Mouse (Mus musculus) kidney, embryonic 14.5 days (tissue): ENCODE results near the gene Sh2d3c. TPM values are rescaled to one million over a fixed set of nuclear protein-coding genes. Genes with fewer than 3 reads are reported as not detected.

Experiments
- ATAC-seq: fragments of 200-750 bp; cut with Nextera tagmentation; 2 replicates; pipeline ENCODE4 v1.8.0; 2017; ENCODE audit warnings: moderate number of reproducible peaks, mild to moderate bottlenecking, moderate TSS enrichment, moderate library complexity; ENCODE audit not compliant: low FRiP score, low TSS enrichment
- H3K27ac ChIP-seq: fragments of 300-500 bp; sonication (generic); 2 replicates; pipeline ENCODE4 v1.5.1; 2014; ENCODE audit warnings: low read depth, mild to moderate bottlenecking, low read length, moderate library complexity, mixed read lengths
- H3K27me3 ChIP-seq: fragments of 300-500 bp; sonication (generic); 2 replicates; pipeline ENCODE4 v1.6.1; 2014; ENCODE audit warnings: mild to moderate bottlenecking, low read length; ENCODE audit not compliant: control insufficient read depth, insufficient read depth
- H3K36me3 ChIP-seq: fragments of 300-500 bp; sonication (generic); 2 replicates; pipeline ENCODE4 v1.6.1; 2014; ENCODE audit warnings: low read length, mixed read lengths; ENCODE audit not compliant: control insufficient read depth, insufficient read depth
- H3K4me1 ChIP-seq: fragments of 300-500 bp; sonication (generic); 2 replicates; pipeline ENCODE4 v1.6.1; 2014; ENCODE audit warnings: low read length, mixed read lengths; ENCODE audit not compliant: control insufficient read depth, insufficient read depth
- H3K4me2 ChIP-seq: fragments of 300-500 bp; sonication (generic); replicated peaks from 2 replicates; pipeline ENCODE4 v1.6.1; 2014; ENCODE audit warnings: low read depth, mild to moderate bottlenecking, low read length
- H3K4me3 ChIP-seq: fragments of 300-500 bp; sonication (generic); 2 replicates; pipeline ENCODE4 v1.5.1; 2014; ENCODE audit warnings: mild to moderate bottlenecking, low read length
- H3K9ac ChIP-seq: fragments of 300-500 bp; sonication (generic); 2 replicates; pipeline ENCODE4 v1.6.1; 2014; ENCODE audit warnings: low read depth, mild to moderate bottlenecking, low read length, moderate library complexity
- H3K9me3 ChIP-seq: fragments of 300-500 bp; sonication (generic); 2 replicates; pipeline ENCODE4 v1.6.1; 2016; ENCODE audit warnings: low read length; ENCODE audit not compliant: control insufficient read depth
- WGBS: fragments of 180-500 bp; shearing (Covaris S2); extraction: QIAGEN DNeasy Blood & Tissue Kit; methylation state at CpG from one replicate; pipeline ENCODE4 v1.1.7; 2014; 5-methylcytosine and 5-hydroxymethylcytosine counted together
- polyA plus RNA-seq: library from polyadenylated mRNA; unstranded; fragments of >200 nt; fragmentation: Nextera tagmentation; extraction: Ambion mirVana; gene quantifications from 2 replicates; pipeline ENCODE4 v1.2.1, GENCODE M21; 2014

The Sh2d3c gene
- polyA plus RNA-seq, 1 experiment from 2014 or later: 25.4 TPM

DNA sequence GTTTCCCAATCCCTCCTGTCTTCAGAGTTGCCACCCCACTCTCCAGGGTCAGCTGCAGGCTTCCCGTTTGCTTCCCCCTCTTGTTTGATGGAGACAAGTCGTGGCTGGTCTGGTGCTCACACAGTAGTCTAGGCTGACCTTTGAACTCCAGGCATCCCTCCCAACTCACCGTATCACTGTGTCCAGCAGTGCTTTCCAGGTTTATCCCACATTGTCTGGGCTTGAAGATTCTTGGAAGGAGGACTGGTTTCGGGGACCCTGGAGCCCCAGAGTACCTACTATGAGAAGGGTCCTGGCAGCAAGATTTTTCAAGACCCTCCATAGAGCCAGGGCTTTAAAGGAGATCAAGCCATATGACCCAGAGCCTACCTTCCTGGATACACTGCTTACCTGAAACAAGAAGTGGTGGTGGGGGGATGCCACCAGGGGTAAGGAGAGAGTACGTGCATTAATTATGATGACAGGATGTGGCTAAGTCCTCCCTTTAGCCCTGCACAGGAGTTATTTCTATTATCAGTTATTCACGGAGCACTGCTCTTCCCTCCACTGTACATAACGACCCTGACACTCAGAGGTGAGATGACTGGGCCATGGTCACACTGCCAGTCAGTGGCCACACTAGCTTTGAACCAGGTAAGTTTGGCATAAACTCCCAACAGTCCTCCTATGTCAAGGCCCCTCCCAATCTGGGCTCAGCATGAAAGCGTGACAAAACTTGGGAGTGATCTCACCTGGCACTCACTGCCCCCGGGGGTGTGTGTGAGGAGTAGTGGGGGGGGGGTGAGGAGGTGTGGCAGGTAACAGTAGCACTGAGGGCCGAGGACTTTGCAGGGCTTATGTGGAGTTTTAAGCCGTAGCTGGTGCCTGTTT lies 6.5 kb upstream of the Sh2d3c start:
- Histone ChIP-seq H3K4me2 (peak overlapping the region; percentile 59; the same call in 1 of the 2 replicates), H3K27ac (peak overlapping the region; percentile 97; the same call in 1 of the 2 replicates), H3K4me1 (peaks cover 12% of the 10 kb centered on the region), H3K9me3 (no peaks in the 10 kb centered on the region), H3K9ac (0 out of 2 replicates have a peak overlapping the region, but pooled peaks have one; percentile 23), H3K36me3 (peaks cover 22% of the 10 kb centered on the region), H3K27me3 (no peaks in the 10 kb centered on the region), H3K4me3 (no peak overlapping the region)
- 49% methylated on average over 11 of the region's 11 CpGs for WGBS
- no peak for ATAC-seq

- H3K27me3 ChIP-seq: no peaks in the 10 kb centered on the region
- H3K4me3 ChIP-seq: no peak overlapping the region
- no peak for ATAC-seq
- no peaks in the 10 kb centered on the region for H3K9me3 ChIP-seq
- H3K36me3 ChIP-seq: peaks cover 15% of the 10 kb centered on the region
- no peak overlapping the region for H3K4me2 ChIP-seq
- H3K27ac ChIP-seq: no peak overlapping the region
- H3K9ac ChIP-seq: 0 out of 2 replicates have a peak overlapping the region, but pooled peaks have one; percentile 23
- peaks cover 12% of the 10 kb centered on the region for H3K4me1 ChIP-seq
- 67% methylated on average over 4 of the region's 4 CpGs for WGBS
These were observed 5.8 kb upstream of the Sh2d3c start for GRCm38 (mm10) chr2:32714987-32715425.

DNA sequence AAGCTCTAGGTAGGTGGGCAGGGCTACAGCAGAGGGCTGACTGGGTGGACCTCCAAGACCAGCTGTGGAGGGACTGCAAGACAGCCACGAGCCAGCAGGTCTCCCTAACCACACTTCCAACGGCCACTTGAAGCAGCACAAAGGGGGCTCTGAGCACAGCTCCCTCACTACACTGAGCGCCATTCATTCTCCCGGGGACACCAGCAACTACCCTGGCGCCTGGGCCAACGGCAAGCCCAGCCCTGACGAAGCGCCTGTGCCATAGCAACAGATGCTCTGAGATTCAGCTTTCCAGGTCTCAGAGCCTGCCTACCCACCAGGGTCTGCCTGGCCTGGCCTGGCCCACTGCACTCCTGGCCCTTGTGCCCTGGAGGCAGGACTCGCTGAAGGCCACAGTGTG lies 2.1 kb upstream of the Sh2d3c start:
- Histone ChIP-seq H3K4me3 (no peak overlapping the region), H3K27ac (no peak overlapping the region), H3K27me3 (no peaks in the 10 kb centered on the region), H3K9me3 (no peaks in the 10 kb centered on the region), H3K4me1 (peaks cover 5% of the 10 kb centered on the region; the same call in 1 of the 2 replicates), H3K36me3 (no peaks in the 10 kb centered on the region), H3K9ac (no peak overlapping the region), H3K4me2 (no peak overlapping the region)
- 58% methylated on average over 9 of the region's 9 CpGs for WGBS
- no peak for ATAC-seq

DNA sequence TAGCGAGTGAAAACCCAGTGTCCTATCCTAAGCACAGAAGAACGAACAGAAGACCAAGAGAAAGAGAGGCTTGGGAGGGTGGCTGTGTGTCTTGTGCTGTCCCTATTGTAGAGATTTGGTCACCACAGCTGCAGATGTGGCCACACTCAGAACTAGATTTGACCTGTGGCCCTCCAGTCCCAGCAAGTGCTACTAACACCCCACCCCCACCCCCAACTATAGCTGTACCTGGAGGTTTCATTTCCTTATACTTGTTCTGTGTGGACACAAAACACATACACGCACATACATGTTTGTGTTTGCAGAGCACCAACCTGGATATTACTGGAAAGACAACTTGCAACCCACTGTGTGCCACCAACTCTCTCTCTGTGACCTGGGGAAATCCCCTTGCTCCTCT lies 802 bp upstream of the Sh2d3c start:
- peaks cover 3% of the 10 kb centered on the region; the same call in 1 of the 2 replicates for H3K4me1 ChIP-seq
- no peak overlapping the region for H3K4me3 ChIP-seq
- H3K27ac ChIP-seq: no peak overlapping the region
- H3K9me3 ChIP-seq: no peaks in the 10 kb centered on the region
- WGBS: 86% methylated on average over 3 of the region's 3 CpGs
- H3K27me3 ChIP-seq: no peaks in the 10 kb centered on the region
- H3K4me2 ChIP-seq: no peak overlapping the region
- H3K36me3 ChIP-seq: no peaks in the 10 kb centered on the region
- ATAC-seq: no peak
- H3K9ac ChIP-seq: no peak overlapping the region

- peak overlapping the region; percentile 20; the same call in 1 of the 2 replicates for H3K9ac ChIP-seq
- H3K4me3 ChIP-seq: peak overlapping the region; percentile 17; the same call in 1 of the 2 replicates
- no peaks in the 10 kb centered on the region for H3K9me3 ChIP-seq
- WGBS: 41% methylated on average over 6 of the region's 6 CpGs
- peak overlapping the region; percentile 34 for H3K4me2 ChIP-seq
- H3K27me3 ChIP-seq: no peaks in the 10 kb centered on the region
- H3K36me3 ChIP-seq: no peaks in the 10 kb centered on the region
- peaks cover 3% of the 10 kb centered on the region; the same call in 1 of the 2 replicates for H3K4me1 ChIP-seq
- no peak overlapping the region for H3K27ac ChIP-seq
- ATAC-seq: no peak
These were observed 1.2 kb downstream of the Sh2d3c start for GRCm38 (mm10) chr2:32722046-32722445.

DNA sequence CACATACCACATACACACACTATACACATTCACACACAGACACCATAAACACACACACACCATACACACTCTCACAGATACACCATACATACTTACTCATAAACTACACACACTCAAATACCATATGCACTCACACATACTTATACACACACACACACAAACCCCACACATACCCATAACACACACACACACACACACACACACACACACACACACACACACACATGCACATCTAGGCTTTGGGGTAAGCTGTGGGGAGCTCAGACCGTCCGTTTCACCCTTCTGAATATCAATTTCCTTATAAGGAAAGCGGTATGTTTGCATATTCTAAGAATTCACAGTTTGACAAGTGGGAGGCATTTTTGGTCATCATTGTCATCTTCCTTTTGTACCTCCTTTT lies 1.7 kb downstream of the Sh2d3c start:
- H3K9ac ChIP-seq: no peak overlapping the region
- ATAC-seq: no peak
- no peak overlapping the region for H3K4me2 ChIP-seq
- H3K4me3 ChIP-seq: no peak overlapping the region
- H3K27me3 ChIP-seq: no peaks in the 10 kb centered on the region
- peaks cover 3% of the 10 kb centered on the region; the same call in 1 of the 2 replicates for H3K4me1 ChIP-seq
- 79% methylated on average over 3 of the region's 3 CpGs for WGBS
- H3K9me3 ChIP-seq: no peaks in the 10 kb centered on the region
- H3K27ac ChIP-seq: no peak overlapping the region
- H3K36me3 ChIP-seq: no peaks in the 10 kb centered on the region

DNA sequence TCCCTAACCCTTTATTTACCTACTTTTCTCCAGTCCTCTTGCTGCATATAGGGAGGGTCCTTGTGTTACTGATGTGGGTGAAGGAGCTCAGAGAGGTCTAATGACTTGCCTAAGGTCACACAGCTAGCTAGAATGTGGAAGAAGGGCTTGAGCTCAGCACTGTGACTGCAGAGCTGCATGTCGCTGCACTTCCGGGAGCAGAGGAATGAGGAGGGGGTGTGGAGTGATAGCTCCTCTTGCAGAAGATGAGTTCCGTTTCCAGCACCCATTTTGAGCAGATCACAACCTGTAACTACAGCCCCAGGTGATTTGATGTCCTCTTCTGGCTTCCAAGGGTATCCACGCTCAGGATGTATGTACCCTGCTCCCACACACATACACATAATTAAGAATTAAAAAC lies 3.3 kb downstream of the Sh2d3c start:
- H3K9me3 ChIP-seq: no peaks in the 10 kb centered on the region
- no peak overlapping the region for H3K4me2 ChIP-seq
- H3K27me3 ChIP-seq: no peaks in the 10 kb centered on the region
- no peaks in the 10 kb centered on the region for H3K36me3 ChIP-seq
- WGBS: 82% methylated on average over 4 of the region's 4 CpGs
- ATAC-seq: no peak
- no peak overlapping the region for H3K9ac ChIP-seq
- no peak overlapping the region for H3K4me3 ChIP-seq
- peaks cover 3% of the 10 kb centered on the region; the same call in 1 of the 2 replicates for H3K4me1 ChIP-seq
- no peak overlapping the region for H3K27ac ChIP-seq

- no peaks in the 10 kb centered on the region for H3K36me3 ChIP-seq
- no peak for ATAC-seq
- no peak overlapping the region for H3K9ac ChIP-seq
- H3K9me3 ChIP-seq: no peaks in the 10 kb centered on the region
- no peak overlapping the region for H3K4me3 ChIP-seq
- peak overlapping the region; percentile 24; the same call in 1 of the 2 replicates for H3K27ac ChIP-seq
- no peaks in the 10 kb centered on the region for H3K27me3 ChIP-seq
- WGBS: 69% methylated on average over 16 of the region's 16 CpGs
- H3K4me1 ChIP-seq: peaks cover 3% of the 10 kb centered on the region; the same call in 1 of the 2 replicates
- H3K4me2 ChIP-seq: no peak overlapping the region
These were observed 4.3 kb downstream of the Sh2d3c start for GRCm38 (mm10) chr2:32724832-32725790.
